Mouse (Mus musculus) ES-CJ7 (cell line): Measurements from ENCODE around the gene Ccl3.

ENCODE experiments used
- DNase-seq: peaks from one replicate; pipeline ENCODE4 v3.0.0; 2011; ENCODE audit warnings: low read depth, low spot score

The Ccl3 gene

DNA sequence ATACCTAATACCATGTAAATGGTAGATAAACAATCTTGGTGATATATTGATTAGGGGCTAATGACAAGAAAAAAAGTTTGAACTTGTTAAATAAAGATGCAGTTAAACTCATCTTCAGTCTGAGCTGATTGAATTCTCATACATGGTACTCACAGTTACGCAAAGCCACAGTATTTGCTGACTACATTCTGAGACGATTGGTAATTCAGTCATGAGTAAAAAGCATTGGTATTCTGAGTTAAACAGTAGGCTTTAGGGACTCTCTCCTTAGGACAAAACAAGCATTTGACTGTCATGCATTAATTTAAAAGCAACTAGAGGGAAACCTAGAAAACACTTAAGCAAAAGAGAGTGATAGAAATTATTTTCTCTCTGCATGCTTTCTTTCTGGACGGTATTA, 25.6 kb downstream of the Ccl3 start:
- no peak for DNase-seq

DNA sequence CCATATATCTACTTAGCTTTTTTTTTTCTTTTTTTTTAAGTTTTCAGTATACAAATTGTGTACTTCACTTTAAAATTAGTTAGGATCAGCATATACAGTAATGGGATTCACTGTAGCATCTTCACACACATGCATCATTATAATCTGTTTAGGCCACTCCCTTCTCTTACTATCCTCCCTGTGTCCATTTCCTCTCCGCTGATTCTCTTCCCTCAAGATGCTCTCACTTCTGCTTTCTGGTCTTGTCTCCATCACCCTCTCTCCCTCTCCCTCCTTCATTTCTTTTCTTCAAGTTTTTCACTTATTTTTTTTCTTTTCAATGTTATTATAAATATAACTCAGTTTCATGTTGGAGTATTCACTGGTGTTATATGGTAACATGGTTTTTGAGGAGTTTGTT, 30.1 kb downstream of the Ccl3 start:
- DNase-seq: no peak

DNA sequence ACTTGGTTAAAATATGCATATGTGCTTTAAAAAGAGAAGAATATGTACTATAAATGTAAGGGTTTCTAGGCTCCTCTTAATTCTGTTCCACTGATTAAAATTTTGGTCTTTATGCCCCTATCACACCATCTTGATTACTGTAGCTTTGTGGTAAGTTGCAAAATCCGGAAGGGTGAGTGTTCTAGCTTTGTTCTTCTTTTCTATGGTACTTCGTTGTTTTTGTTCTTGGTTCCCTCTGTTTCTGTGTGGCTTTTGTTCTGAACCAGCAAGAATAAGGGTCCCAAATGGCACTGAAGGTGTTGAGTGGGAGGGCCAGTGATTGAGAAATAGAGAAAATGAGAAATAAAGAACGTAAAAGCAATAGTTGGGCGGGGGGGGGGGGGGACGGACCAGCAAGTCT, 30.9 kb downstream of the Ccl3 start:
- DNase-seq: no peak

DNA sequence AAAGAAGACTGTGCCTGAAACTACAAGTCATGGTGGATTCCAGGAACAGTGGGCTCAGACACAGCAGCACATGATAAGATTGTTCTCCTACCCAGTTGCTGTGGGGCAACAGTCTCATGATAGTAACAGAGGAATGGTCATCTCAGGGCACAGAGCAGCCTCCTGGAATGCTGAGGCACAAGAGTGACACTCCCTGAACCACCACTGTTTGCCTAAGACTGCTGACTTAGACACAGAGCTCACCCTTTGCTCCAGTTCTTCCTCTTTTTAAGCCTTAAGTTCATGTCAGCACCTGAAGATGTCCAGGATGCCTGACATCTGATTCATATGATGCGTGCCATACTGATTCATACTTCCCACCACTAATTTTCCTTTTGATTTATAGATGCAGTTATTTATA, 32.6 kb downstream of the Ccl3 start:
- no peak for DNase-seq

DNA sequence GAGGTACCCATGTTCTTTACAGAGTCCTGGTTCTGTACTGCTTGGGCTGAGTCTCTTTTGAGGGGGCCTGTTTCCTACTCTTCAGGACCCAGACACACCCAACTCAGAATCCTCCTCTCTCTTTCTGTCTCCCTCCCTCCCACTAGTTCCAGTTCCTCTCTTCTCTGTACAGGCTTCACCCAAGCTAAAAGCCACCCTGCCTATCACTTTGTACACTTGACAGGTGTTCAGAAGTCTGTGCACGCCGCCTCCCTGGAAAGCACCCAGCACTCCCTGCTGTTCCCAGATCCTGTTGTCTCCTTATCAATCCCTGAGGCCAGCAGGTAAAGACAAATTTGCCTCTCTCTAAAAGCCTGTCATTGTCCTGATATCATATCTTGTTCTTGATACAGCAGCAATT, 38.3 kb downstream of the Ccl3 start:
- no peak for DNase-seq

DNA sequence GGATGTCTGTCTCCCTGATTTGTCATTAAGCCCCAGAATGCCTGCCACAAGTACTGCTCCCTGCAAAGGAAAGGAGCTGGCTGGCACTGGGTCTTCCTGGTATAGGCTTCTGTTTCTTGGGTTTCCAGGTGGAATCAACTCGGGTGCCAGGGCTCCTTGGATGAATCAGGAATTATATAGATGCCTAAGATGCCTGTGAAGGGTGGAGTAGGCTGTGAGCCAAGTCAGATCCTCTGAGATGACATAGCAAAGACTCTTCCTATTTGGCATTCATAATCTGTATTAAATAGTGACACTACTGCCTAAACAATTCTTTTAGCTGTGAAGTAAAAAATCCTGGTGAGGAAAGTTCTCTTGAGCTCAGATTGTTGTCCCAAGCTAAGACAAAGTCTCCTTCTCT, 42.8 kb downstream of the Ccl3 start:
- no peak for DNase-seq

DNA sequence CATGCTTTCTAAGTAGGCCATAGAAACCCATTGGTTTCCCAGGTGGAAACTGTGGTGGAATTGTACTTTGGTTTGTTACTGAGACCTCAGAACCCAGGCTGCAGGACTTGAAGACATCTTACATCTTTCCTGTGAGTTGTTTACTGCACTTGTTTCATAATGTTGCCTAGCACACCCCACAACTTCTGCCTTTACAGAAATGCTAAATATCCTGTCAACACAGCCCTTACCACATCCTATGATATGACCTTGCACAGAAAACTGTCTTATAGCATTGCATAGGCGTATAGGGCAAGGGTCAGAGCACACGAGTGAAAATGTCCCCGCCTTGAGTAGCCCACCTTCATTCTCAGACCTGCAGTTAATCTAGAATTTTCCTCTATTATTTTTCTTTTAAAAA, 43.6 kb downstream of the Ccl3 start:
- no peak for DNase-seq

DNA sequence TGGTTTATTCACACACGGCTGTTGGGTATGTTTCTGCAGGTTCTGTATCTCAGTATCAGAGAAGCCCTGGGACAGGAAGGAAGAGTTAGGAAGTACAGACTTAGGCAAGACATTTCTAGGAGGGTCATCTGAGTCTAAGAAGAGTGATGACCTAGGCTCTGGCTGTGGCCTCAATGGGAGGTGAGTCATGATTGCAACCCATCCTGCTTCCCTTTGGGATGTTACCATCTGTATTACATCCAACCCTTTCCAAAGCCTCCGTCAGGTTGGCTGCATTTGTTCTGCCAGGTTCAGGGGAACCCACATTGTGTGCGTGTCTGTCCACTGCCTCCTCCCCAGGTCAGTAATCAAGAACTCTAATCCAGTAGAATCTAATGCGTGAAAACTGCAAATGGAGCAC, 44.5 kb downstream of the Ccl3 start:
- DNase-seq: no peak

DNA sequence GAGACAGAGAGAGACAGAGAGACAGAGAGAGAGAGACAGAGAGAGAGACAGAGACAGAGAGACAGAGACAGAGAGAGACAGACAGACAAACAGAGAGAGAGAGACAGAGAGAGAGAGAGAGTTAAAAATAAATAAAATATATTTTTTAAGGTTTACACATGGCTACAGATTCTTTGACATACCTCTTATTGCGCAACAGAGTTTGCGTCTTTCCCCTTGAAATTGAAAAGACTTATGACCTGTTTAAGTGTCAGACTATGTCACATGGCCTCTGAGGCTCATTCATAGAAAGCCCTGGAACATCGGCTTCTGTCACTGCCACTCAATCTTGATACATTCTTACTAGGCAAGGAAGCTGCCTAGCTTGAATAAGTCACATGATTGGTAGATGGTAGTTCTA, 45.8 kb downstream of the Ccl3 start:
- no peak for DNase-seq

DNA sequence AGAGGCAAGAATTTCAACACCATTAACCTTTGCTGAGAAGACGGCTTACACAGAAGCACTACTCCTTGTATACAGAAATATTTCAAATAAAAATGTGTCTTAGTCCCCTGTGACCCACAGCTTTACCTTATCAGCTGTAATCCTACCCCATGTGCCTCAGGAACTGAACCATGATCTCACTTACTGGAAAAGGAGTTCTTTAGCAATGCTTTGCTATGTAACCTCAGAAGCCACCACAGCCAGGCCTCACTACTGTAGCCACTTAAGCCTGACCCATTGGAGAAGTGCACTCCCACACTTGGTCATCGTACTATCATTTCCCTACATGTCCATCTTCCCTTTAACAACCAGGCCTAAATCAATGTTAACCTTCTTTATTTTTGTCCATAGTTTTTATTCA, 48.6 kb downstream of the Ccl3 start:
- DNase-seq: no peak

DNA sequence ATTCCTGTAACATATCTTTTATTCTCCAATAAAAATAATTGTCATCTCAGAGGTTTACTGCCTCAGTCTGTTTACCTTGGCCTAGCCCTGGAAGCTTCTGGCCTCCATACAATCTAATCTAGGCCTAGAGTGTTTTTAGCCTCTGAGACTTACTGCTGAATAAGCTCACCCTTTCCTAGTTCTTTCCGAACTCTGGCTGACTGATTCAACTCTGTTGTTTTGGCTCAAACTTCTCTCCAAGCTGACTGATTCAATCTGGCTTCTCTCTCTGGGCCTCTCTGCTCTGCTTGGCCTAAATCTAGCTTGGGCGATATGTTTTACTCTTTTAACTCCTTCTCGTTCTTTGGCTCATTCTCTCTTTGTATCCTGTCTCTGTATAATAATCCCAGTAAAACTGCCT, 50.2 kb downstream of the Ccl3 start:
- DNase-seq: no peak

DNA sequence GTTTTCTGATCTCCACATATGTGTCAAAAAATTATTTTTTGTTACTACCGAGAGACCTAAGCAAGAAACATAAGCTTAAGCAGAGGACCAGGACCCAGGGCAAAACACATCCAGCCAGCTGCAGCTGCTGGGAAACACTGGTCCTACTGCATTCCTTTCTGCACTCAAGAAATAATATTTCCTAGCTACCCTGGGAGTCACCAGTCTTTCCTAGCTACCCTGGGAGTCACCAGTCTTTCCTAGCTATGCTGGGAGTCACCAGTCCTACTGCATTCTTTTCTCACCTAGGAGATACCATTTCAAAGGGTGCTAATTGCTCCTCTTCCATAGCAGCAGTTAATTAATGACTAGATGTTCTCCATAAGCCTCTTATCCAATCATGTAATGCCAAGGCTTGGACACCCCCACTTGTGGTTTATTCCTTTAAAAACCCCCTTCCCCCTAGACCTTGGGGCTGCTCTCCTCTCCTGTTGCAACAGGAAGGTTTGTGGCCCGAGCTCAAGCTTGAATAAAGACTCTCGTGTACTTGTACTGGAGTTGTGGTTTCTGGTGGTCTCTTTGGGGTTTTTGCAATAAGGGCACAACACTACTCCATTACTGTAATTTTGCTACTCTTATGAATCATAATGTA, 50.8 kb downstream of the Ccl3 start:
- no peak for DNase-seq
